ENCODE assay signal across 35 mouse cellular contexts in the genomic region with DNA sequence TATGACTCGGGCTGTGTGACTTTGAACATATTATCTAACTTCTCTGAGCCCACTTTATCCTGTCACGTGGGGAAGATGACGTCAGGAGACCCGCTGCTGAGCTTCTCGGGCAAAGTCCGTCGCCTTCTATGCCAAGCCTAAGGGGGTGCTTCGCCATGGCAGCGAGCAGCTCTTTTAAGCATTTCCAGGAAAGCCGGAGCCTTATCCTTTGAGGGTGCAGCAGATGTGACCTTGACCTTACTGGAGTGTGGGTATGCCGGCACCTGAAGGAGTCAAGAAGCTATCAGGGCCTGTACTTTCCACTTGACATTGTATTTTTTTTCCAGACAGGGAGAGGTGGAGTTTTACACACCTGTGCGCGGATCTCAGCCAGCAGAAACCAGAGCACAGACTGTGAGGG. TPM values are rescaled to one million over a fixed set of nuclear protein-coding genes. Genes with fewer than 3 reads are reported as not detected.
DNase-seq lines count a peak whose midpoint lies in the region; ATAC-seq and TF ChIP-seq lines count a peak whose summit lies in the region.
"Had no signal": no experiment of that assay in that cellular context is flagged by ENCODE, and none has a peak within 500 bp of the region (broad histone marks: within the 10 kb centered on the region; RNA-seq: fewer than 3 reads in every experiment).

No protein-coding gene starts in this region.

- H3K27ac ChIP-seq in kidney, adult 2 months (ENCODE audit: insufficient read depth, low read depth, low read length): no peak overlapping the region
- H3K27ac ChIP-seq in MEL (ENCODE audit: control insufficient read depth, low read depth, low read length): no peak overlapping the region
- no peak overlapping the region for H3K27ac ChIP-seq in intestine, postnatal 0 days (ENCODE audit: low read depth, low read length)
- H3K27ac ChIP-seq: forebrain, embryonic 10.5 days; forebrain, embryonic 13.5 days; gastrocnemius, adult 2 months; heart, adult 2 months; heart, embryonic 10.5 days; heart, embryonic 13.5 days; hindbrain, embryonic 13.5 days had no signal

- 0 out of 2 replicates have a peak, but pooled peaks have one; percentile 28 for ATAC-seq in intestine, postnatal 0 days
- ATAC-seq: CD4-positive, CD25-positive, alpha-beta regulatory T cell, adult 4 months; forebrain, embryonic 13.5 days; forebrain, postnatal 0 days; hindbrain, embryonic 16.5 days had no signal

- TF ChIP-seq EP300 in MEL (IDR thresholded peaks at IDR 0.05; ENCODE audit: low read depth in 1 of 2, low read length in 2 of 2): no peak

- H3K9ac ChIP-seq in MEL (ENCODE audit: control insufficient read depth, low read depth, low read length, poor library complexity, severe bottlenecking): no peak overlapping the region
- no peak overlapping the region for H3K9ac ChIP-seq in intestine, postnatal 0 days (ENCODE audit: low read depth, low read length)
- H3K9ac ChIP-seq: forebrain, embryonic 13.5 days; forebrain, postnatal 0 days; heart, embryonic 13.5 days; hindbrain, embryonic 13.5 days had no signal

- 58% methylated on average over 13 of the region's 13 CpGs for WGBS in kidney, adult 2 months
- 35% methylated on average over 13 of the region's 13 CpGs for WGBS in intestine, postnatal 0 days

- TF ChIP-seq POLR2A in kidney, adult 2 months (IDR thresholded peaks at IDR 0.05; ENCODE audit: low read depth, low read length): no peak
- TF ChIP-seq POLR2A in MEL (IDR thresholded peaks at IDR 0.05; ENCODE audit: control insufficient read depth in 1 of 2, insufficient read depth in 1 of 2, low read depth in 1 of 2, low read length in 2 of 2, poor library complexity in 1 of 2): no peak

- H3K27me3 ChIP-seq in kidney, adult 2 months (replicated peaks; ENCODE audit: control insufficient read depth, insufficient read depth, low read length): no peaks in the 10 kb centered on the region; the same call in 1 of the 2 replicates
- no peaks in the 10 kb centered on the region for H3K27me3 ChIP-seq in MEL (ENCODE audit: control insufficient read depth in 1 of 2, insufficient read depth in 2 of 2, low read length in 2 of 2)
- no peaks in the 10 kb centered on the region for H3K27me3 ChIP-seq in intestine, postnatal 0 days (replicated peaks; ENCODE audit: control insufficient read depth, insufficient read depth, low read length)
- H3K27me3 ChIP-seq: forebrain, embryonic 13.5 days; hindbrain, embryonic 13.5 days had no signal

- no peaks in the 10 kb centered on the region for H3K36me3 ChIP-seq in kidney, adult 2 months (ENCODE audit: control insufficient read depth, insufficient read depth, low read length)
- no peaks in the 10 kb centered on the region for H3K36me3 ChIP-seq in MEL (ENCODE audit: control insufficient read depth in 1 of 2, insufficient read depth in 2 of 2, low read length in 2 of 2)
- no peaks in the 10 kb centered on the region for H3K36me3 ChIP-seq in intestine, postnatal 0 days (ENCODE audit: control insufficient read depth, insufficient read depth)

- no peak overlapping the region for H3K4me2 ChIP-seq in intestine, postnatal 0 days (replicated peaks; ENCODE audit: low read depth)
- H3K4me2 ChIP-seq: forebrain, embryonic 13.5 days; heart, embryonic 13.5 days; hindbrain, embryonic 13.5 days had no signal

- no peak for TF ChIP-seq RAD21 in MEL (IDR thresholded peaks at IDR 0.05; ENCODE audit: low read depth, low read length)

- H3K4me1 ChIP-seq in kidney, adult 2 months (ENCODE audit: control insufficient read depth, insufficient read depth, low read length): no peaks in the 10 kb centered on the region; the same call in 1 of the 2 replicates
- H3K4me1 ChIP-seq in MEL (ENCODE audit: control insufficient read depth in 1 of 2, insufficient read depth in 2 of 2, low read length in 2 of 2): no peaks in the 10 kb centered on the region
- no peaks in the 10 kb centered on the region for H3K4me1 ChIP-seq in intestine, postnatal 0 days (replicated peaks; ENCODE audit: control insufficient read depth, insufficient read depth, low read length)
- H3K4me1 ChIP-seq: forebrain, embryonic 13.5 days; hindbrain, embryonic 13.5 days had no signal

- no peaks in the 10 kb centered on the region for H3K9me3 ChIP-seq in MEL (replicated peaks; ENCODE audit: insufficient read depth, low read length)
- no peaks in the 10 kb centered on the region for H3K9me3 ChIP-seq in intestine, postnatal 0 days (ENCODE audit: control insufficient read depth)
- H3K9me3 ChIP-seq: forebrain, embryonic 10.5 days; forebrain, embryonic 13.5 days; heart, embryonic 10.5 days; heart, embryonic 13.5 days; hindbrain, embryonic 13.5 days had no signal

- no peaks in the 10 kb centered on the region for H3K79me2 ChIP-seq in MEL (ENCODE audit: control insufficient read depth, insufficient read depth, low read length, poor library complexity)

- peak; percentile 44 for DNase-seq in kidney, adult 2 months
- DNase-seq in kidney, postnatal 25 days: no peak
- no peak for DNase-seq in MEL (ENCODE audit: low read depth, low spot score)
- DNase-seq in yolk sac, embryonic 10.5 days (ENCODE audit: low spot score): peak; percentile 36
- no peak for DNase-seq in embryo, embryonic 9.5 days (ENCODE audit: extremely low spot score)
- no peak for DNase-seq in gastrocnemius, postnatal 4 days (ENCODE audit: low spot score in 2 of 2)
- DNase-seq: adrenal gland, postnatal 25 days; B cell, adult 2 months; cerebellum, adult 11-12 months; cerebellum, adult 8-10 months; cerebellum, postnatal 10 days; cerebellum, postnatal 36 days; embryo, embryonic 11 days; forebrain, postnatal 0 days; gastrocnemius, adult 2 months; gastrocnemius, postnatal 14 days; heart, adult 2 months; heart, postnatal 14 days; kidney, adult 11 months had no signal

- no peak overlapping the region for H3K4me3 ChIP-seq in kidney, adult 2 months (ENCODE audit: insufficient read depth, low read depth, low read length)
- H3K4me3 ChIP-seq in MEL (ENCODE audit: control insufficient read depth in 1 of 2, insufficient read depth in 1 of 2, low read depth in 2 of 2, low read length in 2 of 2): no peak overlapping the region
- no peak overlapping the region for H3K4me3 ChIP-seq in intestine, postnatal 0 days (ENCODE audit: low read depth, low read length)
- H3K4me3 ChIP-seq: forebrain, embryonic 10.5 days; forebrain, embryonic 13.5 days; gastrocnemius, adult 2 months; heart, adult 2 months; heart, embryonic 10.5 days; heart, embryonic 13.5 days; hindbrain, embryonic 13.5 days had no signal

- TF ChIP-seq CTCF in kidney, adult 2 months (conservative IDR thresholded peaks at IDR 0.05; ENCODE audit: insufficient read depth, insufficient read length, low read depth, low read length): no peak
- TF ChIP-seq CTCF in MEL (IDR thresholded peaks at IDR 0.05 in 2 of 3, conservative IDR thresholded peaks at IDR 0.05 in 1 of 3; ENCODE audit: control insufficient read depth in 1 of 3, insufficient read depth in 1 of 3, low read depth in 2 of 3, low read length in 3 of 3, poor library complexity in 1 of 3, severe bottlenecking in 1 of 3): no peak
- no peak for TF ChIP-seq CTCF in intestine, postnatal 0 days (IDR thresholded peaks at IDR 0.05; ENCODE audit: low read depth)

TF ChIP-seq in MEL, 35 proteins besides CTCF, POLR2A, EP300 and RAD21:
- TF ChIP-seq UBTF (IDR thresholded peaks at IDR 0.05; ENCODE audit: borderline replicate concordance, insufficient read depth, low read depth, low read length): no peak
- TF ChIP-seq USF1 (IDR thresholded peaks at IDR 0.05; ENCODE audit: low read depth, low read length): peak; percentile 66; the same call in 1 of the 2 replicates

RNA-seq across cellular contexts. Expression of a gene that starts 7.1 kb away (rescaled TPM):
- 0.74 TPM in 1 of 2 replicates, not detected in the other for polyA plus RNA-seq in kidney, adult 2 months (2012; rRNA removed)
- total RNA-seq in MEL (2012; rRNA removed): 0.58 and 0.92 TPM in 2 replicates
- polyA plus RNA-seq in MEL (2012; ENCODE audit: insufficient read depth in 1 of 2, insufficient read length in 2 of 2, low read depth in 1 of 2, low replicate concordance in 2 of 2, missing spikeins in 1 of 2): 1 to 10 TPM in 1 of 2 experiments, not detected in 1; 6.6 TPM
- polyA plus RNA-seq in intestine, postnatal 0 days (2015; fragmentation: Nextera tagmentation; extraction: Ambion mirVana): 0.78 and 0.98 TPM in 2 replicates
- total RNA-seq in gastrocnemius, postnatal 4 days (2021): not detected
- total RNA-seq: adrenal gland, adult 18-20 months; adrenal gland, postnatal 25 days; forebrain, postnatal 0 days; gastrocnemius, adult 2 months; gastrocnemius, postnatal 14 days; granulocyte monocyte progenitor cell, adult 5-6 weeks; heart, adult 2 months; heart, postnatal 14 days; hematopoietic stem cell, adult 5-6 weeks had no signal
- polyA plus RNA-seq: brain, embryonic 14.5 days; CD4-positive, CD25-positive, alpha-beta regulatory T cell, adult 4 months; cortical plate, adult 2 months; embryonic facial prominence, embryonic 11.5 days; embryonic facial prominence, embryonic 14.5 days; forebrain, embryonic 10.5 days; forebrain, embryonic 13.5 days; forebrain, postnatal 0 days; frontal cortex, adult 2 months; heart, adult 2 months; hindbrain, embryonic 13.5 days; hindbrain, embryonic 16.5 days had no signal

RNA-seq across cellular contexts. Expression of a gene that starts 25.6 kb away (rescaled TPM):
- polyA plus RNA-seq in kidney, adult 2 months (2012; rRNA removed): 34.0 and 49.3 TPM in 2 replicates
- total RNA-seq in MEL (2012; rRNA removed): 7.6 and 9.2 TPM in 2 replicates
- 10 to 100 TPM in 1 of 2 experiments, not detected in 1; 10.3 TPM for polyA plus RNA-seq in MEL (2012; ENCODE audit: insufficient read depth in 1 of 2, insufficient read length in 2 of 2, low read depth in 1 of 2, low replicate concordance in 2 of 2, missing spikeins in 1 of 2)
- 5.0 and 6.4 TPM in 2 replicates for polyA plus RNA-seq in intestine, postnatal 0 days (2015; fragmentation: Nextera tagmentation; extraction: Ambion mirVana)
- 10 to 100 TPM; 13.4 to 16.8 TPM for total RNA-seq in gastrocnemius, postnatal 4 days (2021)

RNA-seq across cellular contexts. Expression of a gene that starts 29.5 kb away (rescaled TPM):
- polyA plus RNA-seq in kidney, adult 2 months (2012; rRNA removed): 2.0 and 2.5 TPM in 2 replicates
- 3.1 and 3.5 TPM in 2 replicates for total RNA-seq in MEL (2012; rRNA removed)
- 1 to 10 TPM in 1 of 2 experiments, not detected in 1; 5.7 TPM for polyA plus RNA-seq in MEL (2012; ENCODE audit: insufficient read depth in 1 of 2, insufficient read length in 2 of 2, low read depth in 1 of 2, low replicate concordance in 2 of 2, missing spikeins in 1 of 2)
- polyA plus RNA-seq in intestine, postnatal 0 days (2015; fragmentation: Nextera tagmentation; extraction: Ambion mirVana): 4.1 and 4.3 TPM in 2 replicates
- 1 to 10 TPM; 6.2 to 6.5 TPM for total RNA-seq in gastrocnemius, postnatal 4 days (2021)
- total RNA-seq: granulocyte monocyte progenitor cell, adult 5-6 weeks; hematopoietic stem cell, adult 5-6 weeks had no signal
- polyA plus RNA-seq: CD4-positive, CD25-positive, alpha-beta regulatory T cell, adult 4 months had no signal

RNA-seq across cellular contexts. Expression of a gene that starts 47.6 kb away (rescaled TPM):
- polyA plus RNA-seq in kidney, adult 2 months (2012; rRNA removed): 101 and 122 TPM in 2 replicates
- 12.7 and 15.2 TPM in 2 replicates for total RNA-seq in MEL (2012; rRNA removed)
- polyA plus RNA-seq in MEL (2012; ENCODE audit: insufficient read depth in 1 of 2, insufficient read length in 2 of 2, low read depth in 1 of 2, low replicate concordance in 2 of 2, missing spikeins in 1 of 2): 100 to 1,000 TPM in 1 of 2 experiments, 10 to 100 TPM in 1; 29.2 to 167 TPM
- polyA plus RNA-seq in intestine, postnatal 0 days (2015; fragmentation: Nextera tagmentation; extraction: Ambion mirVana): 65.1 and 71.1 TPM in 2 replicates
- total RNA-seq in gastrocnemius, postnatal 4 days (2021): 100 to 1,000 TPM; 170 to 175 TPM

Comparison
In these comparisons a context has a peak if more than half of its experiments do, and no peak if none do; other contexts are left out.
1. DNase-seq: peak in kidney, adult 2 months (single experiment) and yolk sac, embryonic 10.5 days (single experiment); none in kidney, postnatal 25 days (0 of 2), MEL (single experiment), embryo, embryonic 9.5 days (single experiment) and gastrocnemius, postnatal 4 days (0 of 2).